In the genomic region with DNA sequence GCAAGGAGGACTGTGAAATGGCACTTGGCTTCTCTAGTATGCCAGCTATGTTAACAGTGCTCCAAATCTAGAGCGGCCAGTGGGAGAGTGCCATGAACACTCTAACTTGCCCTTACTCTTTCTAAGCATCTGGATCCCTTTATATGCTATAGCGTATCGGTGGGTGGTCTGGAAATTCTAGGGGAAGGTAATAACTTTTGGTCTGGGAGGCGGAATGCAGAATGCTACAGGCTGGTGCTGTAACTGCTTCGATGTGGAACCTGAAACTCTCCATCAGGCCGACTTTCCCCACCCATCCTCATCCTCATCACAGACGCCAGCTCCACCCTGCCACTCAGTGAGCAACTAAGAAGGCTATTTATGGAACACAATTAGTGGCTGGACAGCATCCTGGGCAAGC, we compare ENCODE assay signal across 25 mouse cellular contexts.
DNase-seq lines count a peak whose midpoint lies in the region; ATAC-seq lines count a peak whose summit lies in the region.
"Had no signal": no experiment of that assay in that cellular context is flagged by ENCODE, and none has a peak within 500 bp of the region (broad histone marks: within the 10 kb centered on the region; RNA-seq: fewer than 3 reads in every experiment).

No protein-coding gene starts in this region.

- no peak overlapping the region for H3K9ac ChIP-seq in embryonic facial prominence, embryonic 12.5 days
- H3K9ac ChIP-seq: forebrain, postnatal 0 days; hindbrain, embryonic 15.5 days; kidney, embryonic 15.5 days; liver, embryonic 14.5 days; lung, embryonic 14.5 days; stomach, embryonic 15.5 days had no signal

- H3K4me3 ChIP-seq in embryonic facial prominence, embryonic 12.5 days: no peak overlapping the region
- H3K4me3 ChIP-seq in limb, embryonic 10.5 days: no peak overlapping the region
- H3K4me3 ChIP-seq: hindbrain, embryonic 15.5 days; kidney, embryonic 15.5 days; megakaryocyte, embryonic 14.5 days; myocyte; stomach, embryonic 15.5 days had no signal

- no peak overlapping the region for H3K27ac ChIP-seq in embryonic facial prominence, embryonic 12.5 days
- peak overlapping the region; percentile 46 for H3K27ac ChIP-seq in limb, embryonic 10.5 days
- H3K27ac ChIP-seq: hindbrain, embryonic 15.5 days; kidney, embryonic 15.5 days; liver, embryonic 14.5 days; stomach, embryonic 15.5 days had no signal

- H3K36me3 ChIP-seq in embryonic facial prominence, embryonic 12.5 days: no peaks in the 10 kb centered on the region
- 0 out of 2 replicates have a peak, but pooled peaks cover 2% of the 10 kb centered on the region for H3K36me3 ChIP-seq in limb, embryonic 10.5 days
- H3K36me3 ChIP-seq: hindbrain, embryonic 15.5 days; kidney, embryonic 15.5 days; stomach, embryonic 15.5 days had no signal

- DNase-seq in embryo, embryonic 10 days (ENCODE audit: low spot score): peak; percentile 48
- no peak for DNase-seq in embryo, embryonic 9.5 days (ENCODE audit: extremely low spot score)
- DNase-seq in limb, embryonic 10.5 days (ENCODE audit: low spot score): peak; percentile 59
- peak; percentile 66 for DNase-seq in mesoderm, embryonic 11.5 days (ENCODE audit: low read depth, low spot score)
- DNase-seq in kidney, postnatal 36 days: no peak
- DNase-seq in testis, postnatal 10 days (ENCODE audit: low spot score): no peak
- DNase-seq: adrenal gland, adult 8-10 months; cerebellum, adult 2 months; forebrain, postnatal 0 days; gastrocnemius, postnatal 25 days; heart, postnatal 36 days; kidney, adult 11 months; layer of hippocampus, adult 9-11 months; lung, embryonic 14.5 days; thymus, adult 18-20 months; thymus, postnatal 36 days had no signal

- H3K9me3 ChIP-seq in embryonic facial prominence, embryonic 12.5 days: no peaks in the 10 kb centered on the region
- no peaks in the 10 kb centered on the region for H3K9me3 ChIP-seq in limb, embryonic 10.5 days (replicated peaks)
- H3K9me3 ChIP-seq: hindbrain, embryonic 15.5 days; kidney, embryonic 15.5 days; stomach, embryonic 15.5 days had no signal

- 33% methylated on average over 7 of the region's 7 CpGs for WGBS in embryonic facial prominence, embryonic 12.5 days
- WGBS in limb, embryonic 10.5 days: 19% methylated on average over 7 of the region's 7 CpGs

- peaks cover 21% of the 10 kb centered on the region for H3K4me1 ChIP-seq in embryonic facial prominence, embryonic 12.5 days
- peaks cover 31% of the 10 kb centered on the region for H3K4me1 ChIP-seq in limb, embryonic 10.5 days
- H3K4me1 ChIP-seq: hindbrain, embryonic 15.5 days had no signal

- H3K27me3 ChIP-seq in embryonic facial prominence, embryonic 12.5 days: no peaks in the 10 kb centered on the region
- no peaks in the 10 kb centered on the region for H3K27me3 ChIP-seq in limb, embryonic 10.5 days (ENCODE audit: low read depth, poor library complexity, severe bottlenecking)
- H3K27me3 ChIP-seq: hindbrain, embryonic 15.5 days; kidney, embryonic 15.5 days; stomach, embryonic 15.5 days had no signal

- ATAC-seq in embryonic facial prominence, embryonic 12.5 days (ENCODE audit: insufficient number of reproducible peaks, insufficient read depth, low FRiP score, low TSS enrichment): peak; percentile 58; the same call in 1 of the 2 replicates
- ATAC-seq: activated CD4-positive, CD25-positive, alpha-beta regulatory T cell, adult 4 months; forebrain, postnatal 0 days; midbrain, embryonic 16.5 days had no signal

- no peak overlapping the region for H3K4me2 ChIP-seq in embryonic facial prominence, embryonic 12.5 days (replicated peaks)
- H3K4me2 ChIP-seq: hindbrain, embryonic 15.5 days; kidney, embryonic 15.5 days; lung, embryonic 14.5 days; stomach, embryonic 15.5 days had no signal

Comparison
In these comparisons a context has a peak if more than half of its experiments do, and no peak if none do; other contexts are left out.
1. DNase-seq: peak in embryo, embryonic 10 days (single experiment), limb, embryonic 10.5 days (single experiment) and mesoderm, embryonic 11.5 days (single experiment); none in embryo, embryonic 9.5 days (single experiment), kidney, postnatal 36 days (0 of 2) and testis, postnatal 10 days (single experiment).